In genomic region chr14:51054243-51055237, GRCm38 (mm10) we compare ENCODE assay signal across 19 mouse cellular contexts. TPM values are rescaled to one million over a fixed set of nuclear protein-coding genes. Genes with fewer than 3 reads are reported as not detected.
DNase-seq lines count a peak whose midpoint lies in the region; ATAC-seq lines count a peak whose summit lies in the region.
"Had no signal": no experiment of that assay in that cellular context is flagged by ENCODE, and none has a peak within 500 bp of the region (broad histone marks: within the 10 kb centered on the region; RNA-seq: fewer than 3 reads in every experiment).

No protein-coding gene starts in this region.

- H3K27ac ChIP-seq in hindbrain, embryonic 11.5 days (ENCODE audit: low read depth, low read length), result no peak overlapping the region; the same call in 1 of the 2 replicates
- H3K27ac ChIP-seq in hindbrain, embryonic 12.5 days, result no peak overlapping the region
- no peak overlapping the region for H3K27ac ChIP-seq in neural tube, embryonic 12.5 days
- H3K27ac ChIP-seq in forebrain, embryonic 13.5 days, result no peak overlapping the region
- H3K27ac ChIP-seq: gastrocnemius, adult 2 months; left cerebral cortex, adult 2 months; lung, embryonic 15.5 days had no signal

- intact Hi-C loops in left cerebral cortex, postnatal 4 days (cut with DNase I), result no loop called here

- peak; percentile 19 for DNase-seq in hindbrain, embryonic 11.5 days (ENCODE audit: low spot score)
- DNase-seq in neural tube, embryonic 10.5 days (ENCODE audit: extremely low spot score, low spot score), result no peak
- peak; percentile 83 for DNase-seq in retina, postnatal 1 day
- DNase-seq in left cerebral cortex, postnatal 4 days, result no peak
- DNase-seq: adrenal gland, postnatal 14 days; gastrocnemius, adult 2 months; right cerebral cortex, postnatal 25 days had no signal

- WGBS in hindbrain, embryonic 11.5 days, result 36% methylated on average over 13 of the region's 13 CpGs
- WGBS in hindbrain, embryonic 12.5 days, result 40% methylated on average over 13 of the region's 13 CpGs
- WGBS in neural tube, embryonic 12.5 days, result 27% methylated on average over 13 of the region's 13 CpGs
- WGBS in forebrain, embryonic 13.5 days, result 17% methylated on average over 13 of the region's 13 CpGs

- no peaks in the 10 kb centered on the region for H3K27me3 ChIP-seq in hindbrain, embryonic 11.5 days (ENCODE audit: control insufficient read depth, insufficient read depth, low read length)
- H3K27me3 ChIP-seq in hindbrain, embryonic 12.5 days, result no peaks in the 10 kb centered on the region
- H3K27me3 ChIP-seq in neural tube, embryonic 12.5 days (replicated peaks), result no peaks in the 10 kb centered on the region
- H3K27me3 ChIP-seq in forebrain, embryonic 13.5 days, result peaks cover 11% of the 10 kb centered on the region; the same call in 1 of the 2 replicates
- H3K27me3 ChIP-seq: CH12.LX; lung, embryonic 15.5 days had no signal

- no peak overlapping the region for H3K4me3 ChIP-seq in hindbrain, embryonic 11.5 days (ENCODE audit: low read depth, low read length)
- H3K4me3 ChIP-seq in hindbrain, embryonic 12.5 days, result no peak overlapping the region
- H3K4me3 ChIP-seq in neural tube, embryonic 12.5 days, result no peak overlapping the region
- no peak overlapping the region for H3K4me3 ChIP-seq in forebrain, embryonic 13.5 days
- H3K4me3 ChIP-seq: erythroblast, embryonic 14.5 days; gastrocnemius, adult 2 months; left cerebral cortex, adult 2 months; lung, embryonic 15.5 days had no signal

- no peaks in the 10 kb centered on the region for H3K4me1 ChIP-seq in hindbrain, embryonic 11.5 days (replicated peaks; ENCODE audit: control insufficient read depth, insufficient read depth, low read length)
- H3K4me1 ChIP-seq in hindbrain, embryonic 12.5 days, result peaks cover 8% of the 10 kb centered on the region
- H3K4me1 ChIP-seq in neural tube, embryonic 12.5 days, result no peaks in the 10 kb centered on the region
- peaks cover 10% of the 10 kb centered on the region for H3K4me1 ChIP-seq in forebrain, embryonic 13.5 days
- H3K4me1 ChIP-seq: lung, embryonic 15.5 days had no signal

- no peak overlapping the region for H3K9ac ChIP-seq in hindbrain, embryonic 11.5 days (ENCODE audit: low read depth, low read length)
- H3K9ac ChIP-seq in hindbrain, embryonic 12.5 days, result no peak overlapping the region
- H3K9ac ChIP-seq in neural tube, embryonic 12.5 days, result no peak overlapping the region
- H3K9ac ChIP-seq in forebrain, embryonic 13.5 days, result no peak overlapping the region
- H3K9ac ChIP-seq: lung, embryonic 15.5 days had no signal

- no peak overlapping the region for H3K4me2 ChIP-seq in hindbrain, embryonic 11.5 days (replicated peaks; ENCODE audit: low read depth, low read length)
- no peak overlapping the region for H3K4me2 ChIP-seq in hindbrain, embryonic 12.5 days (replicated peaks)
- 0 out of 2 replicates have a peak overlapping the region, but pooled peaks have one; percentile 7 for H3K4me2 ChIP-seq in neural tube, embryonic 12.5 days (replicated peaks)
- H3K4me2 ChIP-seq in forebrain, embryonic 13.5 days, result peak overlapping the region; percentile 25; the same call in 1 of the 2 replicates
- H3K4me2 ChIP-seq: lung, embryonic 15.5 days had no signal

- no peaks in the 10 kb centered on the region for H3K9me3 ChIP-seq in hindbrain, embryonic 11.5 days (ENCODE audit: control insufficient read depth, low read length)
- H3K9me3 ChIP-seq in hindbrain, embryonic 12.5 days (replicated peaks), result no peaks in the 10 kb centered on the region
- no peaks in the 10 kb centered on the region for H3K9me3 ChIP-seq in neural tube, embryonic 12.5 days
- H3K9me3 ChIP-seq in forebrain, embryonic 13.5 days (replicated peaks), result no peaks in the 10 kb centered on the region
- H3K9me3 ChIP-seq: lung, embryonic 15.5 days had no signal

- H3K36me3 ChIP-seq in hindbrain, embryonic 11.5 days (ENCODE audit: control insufficient read depth, insufficient read depth, low read length), result no peaks in the 10 kb centered on the region
- H3K36me3 ChIP-seq in hindbrain, embryonic 12.5 days, result no peaks in the 10 kb centered on the region
- H3K36me3 ChIP-seq in neural tube, embryonic 12.5 days, result no peaks in the 10 kb centered on the region
- H3K36me3 ChIP-seq in forebrain, embryonic 13.5 days (ENCODE audit: poor library complexity, severe bottlenecking), result no peaks in the 10 kb centered on the region
- H3K36me3 ChIP-seq: lung, embryonic 15.5 days had no signal

- ATAC-seq in hindbrain, embryonic 11.5 days (ENCODE audit: low FRiP score), result no peak
- no peak for ATAC-seq in hindbrain, embryonic 12.5 days (ENCODE audit: low FRiP score)
- 0 out of 2 replicates have a peak, but pooled peaks have one; percentile 43 for ATAC-seq in neural tube, embryonic 12.5 days (ENCODE audit: low FRiP score, low read depth)
- ATAC-seq in forebrain, embryonic 13.5 days, result no peak
- ATAC-seq: Patski had no signal

RNA-seq across cellular contexts. Expression of gene Rnase12, which starts 2.9 kb away (rescaled TPM):
- not detected in 2 replicates for polyA plus RNA-seq in hindbrain, embryonic 11.5 days (2014; fragmentation: Nextera tagmentation; extraction: Ambion mirVana)
- not detected in 2 replicates for polyA plus RNA-seq in hindbrain, embryonic 12.5 days (2016; fragmentation: Nextera tagmentation; extraction: Ambion mirVana)
- not detected in 2 replicates for polyA plus RNA-seq in neural tube, embryonic 12.5 days (2016; fragmentation: Nextera tagmentation; extraction: Ambion mirVana)
- not detected in 2 replicates for polyA plus RNA-seq in forebrain, embryonic 13.5 days (2015; fragmentation: Nextera tagmentation; extraction: Ambion mirVana)
- total RNA-seq in left cerebral cortex, postnatal 4 days (2021), result not detected
- total RNA-seq: adrenal gland, postnatal 14 days; gastrocnemius, adult 2 months; left cerebral cortex, adult 2 months; midbrain, postnatal 0 days had no signal
- polyA plus RNA-seq: erythroblast, embryonic 14.5 days; lung, embryonic 15.5 days; midbrain, postnatal 0 days; Patski had no signal

RNA-seq across cellular contexts. Expression of gene Rnase11, which starts 4.6 kb away (rescaled TPM):
- polyA plus RNA-seq in hindbrain, embryonic 11.5 days (2014; fragmentation: Nextera tagmentation; extraction: Ambion mirVana), result not detected in 2 replicates
- polyA plus RNA-seq in hindbrain, embryonic 12.5 days (2016; fragmentation: Nextera tagmentation; extraction: Ambion mirVana), result not detected in 2 replicates
- polyA plus RNA-seq in neural tube, embryonic 12.5 days (2016; fragmentation: Nextera tagmentation; extraction: Ambion mirVana), result not detected in 2 replicates
- not detected in 2 replicates for polyA plus RNA-seq in forebrain, embryonic 13.5 days (2015; fragmentation: Nextera tagmentation; extraction: Ambion mirVana)
- not detected for total RNA-seq in left cerebral cortex, postnatal 4 days (2021)
- total RNA-seq: adrenal gland, postnatal 14 days; CH12.LX; gastrocnemius, adult 2 months; left cerebral cortex, adult 2 months; midbrain, postnatal 0 days had no signal
- polyA plus RNA-seq: erythroblast, embryonic 14.5 days; heart, embryonic 14.5 days; large intestine, adult 2 months; limb, embryonic 14.5 days; lung, embryonic 15.5 days; midbrain, postnatal 0 days; Patski had no signal

RNA-seq across cellular contexts. Expression of gene Rnase9, which starts 12.9 kb away (rescaled TPM):
- not detected in 2 replicates for polyA plus RNA-seq in hindbrain, embryonic 11.5 days (2014; fragmentation: Nextera tagmentation; extraction: Ambion mirVana)
- not detected in 2 replicates for polyA plus RNA-seq in hindbrain, embryonic 12.5 days (2016; fragmentation: Nextera tagmentation; extraction: Ambion mirVana)
- polyA plus RNA-seq in neural tube, embryonic 12.5 days (2016; fragmentation: Nextera tagmentation; extraction: Ambion mirVana), result not detected in 2 replicates
- polyA plus RNA-seq in forebrain, embryonic 13.5 days (2015; fragmentation: Nextera tagmentation; extraction: Ambion mirVana), result not detected in 2 replicates
- total RNA-seq in left cerebral cortex, postnatal 4 days (2021), result not detected
- total RNA-seq: adrenal gland, postnatal 14 days; CH12.LX; gastrocnemius, adult 2 months; left cerebral cortex, adult 2 months; midbrain, postnatal 0 days had no signal
- polyA plus RNA-seq: erythroblast, embryonic 14.5 days; heart, embryonic 14.5 days; large intestine, adult 2 months; limb, embryonic 14.5 days; lung, embryonic 15.5 days; midbrain, postnatal 0 days; Patski had no signal

RNA-seq across cellular contexts. Expression of gene Olfr750, which starts 19.7 kb away (rescaled TPM):
- not detected in 2 replicates for polyA plus RNA-seq in hindbrain, embryonic 11.5 days (2014; fragmentation: Nextera tagmentation; extraction: Ambion mirVana)
- not detected in 2 replicates for polyA plus RNA-seq in hindbrain, embryonic 12.5 days (2016; fragmentation: Nextera tagmentation; extraction: Ambion mirVana)
- polyA plus RNA-seq in neural tube, embryonic 12.5 days (2016; fragmentation: Nextera tagmentation; extraction: Ambion mirVana), result not detected in 2 replicates
- polyA plus RNA-seq in forebrain, embryonic 13.5 days (2015; fragmentation: Nextera tagmentation; extraction: Ambion mirVana), result 0.03 TPM in 1 of 2 replicates, not detected in the other
- total RNA-seq in left cerebral cortex, postnatal 4 days (2021), result not detected
- total RNA-seq: adrenal gland, postnatal 14 days; CH12.LX; gastrocnemius, adult 2 months; left cerebral cortex, adult 2 months; midbrain, postnatal 0 days had no signal
- polyA plus RNA-seq: erythroblast, embryonic 14.5 days; heart, embryonic 14.5 days; large intestine, adult 2 months; limb, embryonic 14.5 days; lung, embryonic 15.5 days; Patski had no signal

RNA-seq across cellular contexts. Expression of gene Rnase4, which starts 36.3 kb away (rescaled TPM):
- 17.3 and 19.2 TPM in 2 replicates for polyA plus RNA-seq in hindbrain, embryonic 11.5 days (2014; fragmentation: Nextera tagmentation; extraction: Ambion mirVana)
- polyA plus RNA-seq in hindbrain, embryonic 12.5 days (2016; fragmentation: Nextera tagmentation; extraction: Ambion mirVana), result 17.8 and 18.7 TPM in 2 replicates
- 11.6 and 14.5 TPM in 2 replicates for polyA plus RNA-seq in neural tube, embryonic 12.5 days (2016; fragmentation: Nextera tagmentation; extraction: Ambion mirVana)
- 6.7 and 7.0 TPM in 2 replicates for polyA plus RNA-seq in forebrain, embryonic 13.5 days (2015; fragmentation: Nextera tagmentation; extraction: Ambion mirVana)
- total RNA-seq in left cerebral cortex, postnatal 4 days (2021), result 10 to 100 TPM; 10.3 to 11.0 TPM

Comparison
In these comparisons a context has a peak if more than half of its experiments do, and no peak if none do; other contexts are left out.
1. DNase-seq: peak in hindbrain, embryonic 11.5 days (single experiment) and retina, postnatal 1 day (single experiment); none in neural tube, embryonic 10.5 days (single experiment) and left cerebral cortex, postnatal 4 days (single experiment).
2. H3K4me2 ChIP-seq: peak in neural tube, embryonic 12.5 days (single experiment) and forebrain, embryonic 13.5 days (single experiment); none in hindbrain, embryonic 11.5 days (single experiment) and hindbrain, embryonic 12.5 days (single experiment).